Mouse (Mus musculus) thymus, postnatal 10 days (tissue): ENCODE results near the gene Srprb.

ENCODE experiments used
- DNase-seq, 2 experiments: peaks; one replicate each; pipeline ENCODE4 v3.0.0; 2021; ENCODE audit warnings: low spot score in 2 of 2

Srprb gene

GRCm38 (mm10) chr9:103201561-103202260 is at the start of gene Srprb:
Gene Srprb (minus strand): TSS chr9:103202137.
- DNase-seq, result peak; percentile 86 to 91

- DNase-seq, result no peak
Measured at GRCm38 (mm10) chr9:103248618-103249017, 46.7 kb upstream of the Srprb start.

GRCm38 (mm10) chr9:103246526-103247168 is 44.7 kb upstream of the Srprb start:
- no peak for DNase-seq

- no peak for DNase-seq
Measured at GRCm38 (mm10) chr9:103243640-103244039, 41.7 kb upstream of the Srprb start.

GRCm38 (mm10) chr9:103241206-103241605 is 39.3 kb upstream of the Srprb start:
- DNase-seq, result no peak

GRCm38 (mm10) chr9:103239471-103239870 is 37.5 kb upstream of the Srprb start:
- DNase-seq, result no peak

GRCm38 (mm10) chr9:103234565-103235165 is 32.7 kb upstream of the Srprb start:
- no peak for DNase-seq

- DNase-seq, result no peak
Measured at GRCm38 (mm10) chr9:103234059-103234458, 32.1 kb upstream of the Srprb start.

GRCm38 (mm10) chr9:103233006-103233395 is 31.1 kb upstream of the Srprb start:
- peak; percentile 45 to 71 for DNase-seq

GRCm38 (mm10) chr9:103232232-103233005 is 30.5 kb upstream of the Srprb start:
- no peak for DNase-seq

- DNase-seq, result peak in 1 of 2 experiments; percentile 14
Measured at GRCm38 (mm10) chr9:103230151-103230951, 28.4 kb upstream of the Srprb start, which contains the start of the genes Gm20425 and Trf. Gene Gm20425 (minus strand): TSS chr9:103230307. Gene Trf (minus strand): TSS chr9:103230444.

- DNase-seq, result no peak
Measured at GRCm38 (mm10) chr9:103229037-103229867, 27.3 kb upstream of the Srprb start.

- DNase-seq, result no peak
Measured at GRCm38 (mm10) chr9:103228370-103229003, 26.6 kb upstream of the Srprb start.

- no peak for DNase-seq
Measured at GRCm38 (mm10) chr9:103227760-103228159, 25.8 kb upstream of the Srprb start.

GRCm38 (mm10) chr9:103226806-103227205 is 24.9 kb upstream of the Srprb start:
- DNase-seq, result no peak

- peak; percentile 47 to 48 for DNase-seq
Measured at GRCm38 (mm10) chr9:103225464-103225863, 23.5 kb upstream of the Srprb start.

GRCm38 (mm10) chr9:103224721-103225120 is 22.8 kb upstream of the Srprb start:
- no peak for DNase-seq

GRCm38 (mm10) chr9:103214281-103214680 is 12.3 kb upstream of the Srprb start:
- DNase-seq, result no peak

GRCm38 (mm10) chr9:103213631-103214030 is 11.7 kb upstream of the Srprb start:
- no peak for DNase-seq
